Mouse (Mus musculus) gastrocnemius, adult 2 months (tissue): ENCODE data around the gene Kcnk13. TPM values are rescaled to one million over a fixed set of nuclear protein-coding genes. Genes with fewer than 3 reads are reported as not detected.

Source experiments
- DNase-seq: peaks from one replicate; pipeline ENCODE4 v3.0.0; 2022
- H3K27ac ChIP-seq: fragments of 200-600 bp; 2 replicates; pipeline ENCODE4 v1.8.1; 2022; ENCODE audit warnings: mild to moderate bottlenecking
- H3K4me3 ChIP-seq: fragments of 200-600 bp; 2 replicates; pipeline ENCODE4 v1.8.1; 2022; ENCODE audit warnings: mild to moderate bottlenecking, moderate library complexity
- CTCF ChIP-seq: fragments of 200-600 bp; IDR thresholded peaks from 2 replicates; pipeline ENCODE4 v1.8.1; 2022; ENCODE audit warnings: antibody characterized with exemption, mild to moderate bottlenecking, moderate library complexity
- intact Hi-C: fragments of 180-260 bp; cut with DNase I; formaldehyde crosslinking; loops from one replicate; pipeline ENCODE4 v1.15.1; 2025
- total RNA-seq, 2 experiments: library from RNA; stranded (reverse); gene quantifications; 2 replicates each; pipeline ENCODE4 v1.2.3; 2021

The Kcnk13 gene
- total RNA-seq, 2 experiments from 2014 or later: 0.08 to 0.13 TPM

DNA sequence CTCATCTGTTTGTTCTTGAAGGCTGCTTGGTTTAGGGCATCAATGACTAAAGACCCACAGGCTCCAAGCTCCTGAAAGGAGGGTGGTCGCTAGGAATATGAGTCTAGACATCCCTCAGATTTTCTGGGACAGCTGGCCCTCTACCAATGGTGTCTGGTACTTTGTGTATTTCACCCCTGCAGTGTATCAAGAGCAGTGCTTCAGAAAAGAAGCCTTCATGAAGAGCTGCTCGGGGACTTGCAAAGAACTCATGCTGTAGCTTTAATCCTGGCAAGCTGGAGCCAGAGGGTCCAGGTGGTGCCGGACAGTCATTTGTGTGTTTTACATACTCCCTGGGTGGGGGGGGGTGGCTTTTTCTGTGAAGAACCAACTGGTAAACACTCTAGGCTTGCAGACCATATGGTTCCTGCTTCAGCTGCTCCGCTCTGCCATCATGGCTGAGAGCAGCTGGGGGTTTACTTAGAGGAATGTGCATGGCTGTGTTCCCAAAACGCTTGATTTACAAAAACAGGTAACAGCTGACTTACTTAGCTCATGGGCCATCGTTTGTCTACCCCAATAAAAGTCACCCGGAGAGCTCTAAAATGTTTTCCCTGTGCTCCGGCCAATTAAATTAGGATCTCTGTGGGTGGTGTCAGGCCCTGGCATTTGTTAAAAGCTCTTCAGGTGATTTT, 38.8 kb downstream of the Kcnk13 start:
- no peak for TF ChIP-seq CTCF
- Histone ChIP-seq H3K27ac (no peak overlapping the region), H3K4me3 (no peak overlapping the region)
- no peak for DNase-seq
- intact Hi-C loops: no loop called here

DNA sequence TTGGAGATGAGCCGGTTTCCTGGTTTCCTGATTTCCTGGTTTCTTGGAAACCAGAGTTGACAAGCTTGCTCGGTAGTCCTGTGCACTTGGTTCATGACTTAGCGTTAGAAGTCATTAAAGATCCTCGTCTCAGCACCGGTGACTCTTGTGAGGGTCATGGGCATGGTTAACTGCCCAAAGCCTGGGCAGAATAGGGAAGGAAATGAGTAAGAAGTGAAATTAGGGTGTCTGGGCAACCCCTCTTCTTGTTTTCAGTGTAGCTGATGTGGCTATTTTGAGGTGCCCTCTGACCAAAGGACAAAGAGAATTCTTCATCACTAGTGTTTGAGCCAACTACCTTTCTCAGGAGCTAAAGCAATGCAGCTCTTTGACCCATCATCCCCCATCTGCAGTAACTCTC, 41.0 kb downstream of the Kcnk13 start:
- Histone ChIP-seq H3K27ac (no peak overlapping the region), H3K4me3 (no peak overlapping the region)
- no peak for DNase-seq
- TF ChIP-seq CTCF: no peak
- intact Hi-C loops: no loop called here

DNA sequence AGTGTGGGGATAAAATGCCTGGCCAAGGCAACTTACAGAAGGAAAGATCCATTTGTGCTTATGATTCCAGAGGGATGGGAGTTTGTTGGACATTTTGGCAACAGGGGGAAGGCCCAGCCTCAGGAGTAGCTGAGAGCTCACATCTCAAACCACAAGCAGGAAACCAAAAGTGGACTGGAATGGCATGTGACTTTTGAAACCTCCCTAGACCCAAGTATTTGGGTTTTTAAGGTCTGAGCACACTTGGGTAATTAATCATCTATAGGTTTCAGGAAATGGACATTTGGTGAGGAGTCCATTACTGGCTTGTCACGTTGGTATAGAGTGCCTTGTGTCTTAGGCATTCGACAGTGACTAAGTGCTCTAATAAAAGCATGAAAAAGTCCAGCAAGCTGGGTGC, 42.4 kb downstream of the Kcnk13 start:
- no peak overlapping the region for H3K4me3 ChIP-seq
- no peak for TF ChIP-seq CTCF
- intact Hi-C loops: no loop called here
- no peak for DNase-seq
- H3K27ac ChIP-seq: no peak overlapping the region

DNA sequence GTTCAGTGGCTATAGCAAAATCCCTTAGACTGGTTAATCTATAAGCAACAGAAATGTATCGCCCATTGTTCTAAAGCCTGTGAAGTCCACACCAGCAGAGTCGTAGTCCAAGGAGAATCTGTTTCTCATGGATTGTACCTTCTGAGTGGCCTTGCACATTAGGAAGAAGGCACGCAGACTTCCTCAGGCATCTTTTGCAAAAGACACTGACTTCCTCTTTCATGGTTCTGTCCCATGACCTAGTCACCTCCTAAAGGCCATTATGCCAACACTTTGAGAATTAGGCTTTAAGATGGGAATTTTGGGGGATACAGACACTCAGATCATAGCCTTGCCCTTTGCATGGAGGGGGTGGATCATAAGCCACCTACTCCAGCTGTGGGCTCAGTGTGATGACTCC, 48.5 kb downstream of the Kcnk13 start:
- H3K27ac ChIP-seq: no peak overlapping the region
- H3K4me3 ChIP-seq: no peak overlapping the region
- TF ChIP-seq CTCF: no peak
- DNase-seq: no peak
- intact Hi-C loops: no loop called here

DNA sequence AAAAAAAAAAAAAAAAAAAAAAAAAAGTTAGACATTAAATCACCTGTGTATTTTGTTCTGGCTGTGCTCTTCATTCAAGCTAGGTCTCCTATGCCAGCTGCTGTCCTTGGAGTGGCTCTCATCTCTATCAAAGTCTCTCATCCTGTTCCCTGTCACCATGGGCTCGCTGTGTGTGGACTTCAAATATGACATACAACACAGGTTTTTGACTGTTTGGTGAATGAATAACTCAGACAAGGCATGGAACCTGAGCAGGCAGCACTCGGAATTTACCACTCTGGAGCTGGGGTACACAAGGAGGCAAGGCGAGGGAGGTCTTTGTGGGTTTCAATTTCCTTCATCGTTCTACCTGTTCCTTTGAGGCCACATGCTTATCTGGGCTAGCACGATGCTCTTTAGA, 50.8 kb downstream of the Kcnk13 start:
- Histone ChIP-seq H3K4me3 (no peak overlapping the region), H3K27ac (no peak overlapping the region)
- no peak for TF ChIP-seq CTCF
- DNase-seq: no peak
- intact Hi-C loops: no loop called here

DNA sequence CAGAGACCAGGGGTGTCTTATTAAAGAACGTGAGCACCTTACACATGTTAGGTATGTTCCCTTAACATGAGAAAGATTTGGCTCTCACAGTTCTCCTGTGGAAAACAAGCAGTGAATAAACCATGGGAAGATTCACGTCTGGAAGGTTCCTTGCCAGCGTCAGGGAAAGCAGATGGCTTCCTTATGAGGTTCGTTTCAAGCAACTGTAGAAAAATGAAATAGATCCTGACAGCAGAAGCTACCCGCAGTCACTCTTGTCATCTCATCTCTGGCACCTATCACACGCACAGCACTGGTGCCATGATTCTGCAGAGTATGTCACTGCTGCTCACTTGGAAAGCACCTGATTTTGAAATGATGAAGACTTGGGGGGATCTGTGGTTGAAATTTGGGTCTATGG, 53.4 kb downstream of the Kcnk13 start:
- intact Hi-C loops: no loop called here
- Histone ChIP-seq H3K4me3 (no peak overlapping the region), H3K27ac (no peak overlapping the region)
- TF ChIP-seq CTCF: no peak
- no peak for DNase-seq

DNA sequence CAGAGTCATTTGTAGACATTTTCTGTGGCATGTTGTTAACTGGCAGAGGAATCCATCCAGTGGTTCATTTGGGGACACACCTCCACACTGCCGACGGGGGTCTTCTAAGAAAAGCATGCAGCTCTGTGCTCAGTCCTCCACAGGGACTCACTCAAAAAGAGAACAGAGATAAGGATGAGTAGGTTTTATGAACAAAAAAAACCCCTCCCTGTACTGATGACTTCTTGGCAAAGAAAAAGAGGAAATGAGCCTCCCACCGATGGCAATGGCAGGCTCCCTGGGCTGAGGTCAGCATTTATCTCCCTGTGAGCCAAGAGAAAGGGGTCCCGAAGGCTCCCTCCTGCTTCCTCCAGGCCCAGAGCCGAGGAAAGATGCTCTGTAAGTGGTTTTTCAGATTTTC, 58.2 kb downstream of the Kcnk13 start:
- DNase-seq: no peak
- TF ChIP-seq CTCF: no peak
- intact Hi-C loops: no loop called here
- Histone ChIP-seq H3K27ac (no peak overlapping the region), H3K4me3 (no peak overlapping the region)

DNA sequence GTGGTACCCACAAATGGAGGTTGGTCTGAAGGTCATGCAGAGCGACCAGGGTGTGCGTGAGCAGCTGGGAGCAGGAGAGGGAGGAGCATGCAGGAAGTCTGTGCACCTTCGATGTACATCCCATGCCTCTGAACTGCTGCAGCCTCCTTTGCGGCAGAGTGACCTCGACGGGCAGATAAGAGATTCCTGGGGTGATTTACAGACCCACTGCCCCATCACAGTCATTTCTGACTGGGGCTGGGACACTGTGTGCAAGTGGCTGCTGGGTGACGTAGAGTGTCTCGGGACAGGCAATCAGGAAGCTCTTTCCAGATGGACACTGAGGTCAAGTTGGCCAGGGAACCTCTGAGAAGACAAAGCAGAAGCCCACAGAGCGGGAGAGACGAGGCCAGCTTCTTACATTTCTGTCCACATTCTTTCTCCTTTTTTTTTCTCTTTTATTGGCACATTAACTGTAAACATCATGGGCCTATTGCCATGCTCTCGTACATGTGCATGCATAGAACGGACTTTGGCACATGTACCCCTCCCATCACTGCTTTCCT, 59.6 kb downstream of the Kcnk13 start:
- TF ChIP-seq CTCF: no peak
- intact Hi-C loops: no loop called here
- Histone ChIP-seq H3K4me3 (no peak overlapping the region), H3K27ac (no peak overlapping the region)
- no peak for DNase-seq

DNA sequence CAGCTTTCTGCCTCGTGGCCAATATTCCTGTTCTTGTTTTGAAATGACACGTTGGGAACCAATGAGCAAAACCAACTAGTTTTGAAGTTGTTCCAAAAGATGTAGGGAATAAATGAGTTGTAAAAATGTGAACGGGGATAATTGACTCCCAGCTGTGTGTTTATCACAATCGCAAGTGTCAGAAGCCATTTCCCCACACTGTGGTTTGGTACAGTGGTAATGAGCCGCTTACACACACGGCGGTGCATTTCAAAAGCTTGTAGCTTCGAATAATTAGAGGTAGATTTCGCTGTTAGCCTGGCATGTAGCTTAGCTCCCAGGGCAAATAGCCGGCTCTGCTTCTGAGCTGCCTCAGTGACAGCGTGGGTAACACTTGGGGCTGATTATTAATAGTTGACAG, 61.4 kb downstream of the Kcnk13 start:
- Histone ChIP-seq H3K27ac (no peak overlapping the region), H3K4me3 (no peak overlapping the region)
- DNase-seq: no peak
- TF ChIP-seq CTCF: no peak
- intact Hi-C loops: no loop called here

DNA sequence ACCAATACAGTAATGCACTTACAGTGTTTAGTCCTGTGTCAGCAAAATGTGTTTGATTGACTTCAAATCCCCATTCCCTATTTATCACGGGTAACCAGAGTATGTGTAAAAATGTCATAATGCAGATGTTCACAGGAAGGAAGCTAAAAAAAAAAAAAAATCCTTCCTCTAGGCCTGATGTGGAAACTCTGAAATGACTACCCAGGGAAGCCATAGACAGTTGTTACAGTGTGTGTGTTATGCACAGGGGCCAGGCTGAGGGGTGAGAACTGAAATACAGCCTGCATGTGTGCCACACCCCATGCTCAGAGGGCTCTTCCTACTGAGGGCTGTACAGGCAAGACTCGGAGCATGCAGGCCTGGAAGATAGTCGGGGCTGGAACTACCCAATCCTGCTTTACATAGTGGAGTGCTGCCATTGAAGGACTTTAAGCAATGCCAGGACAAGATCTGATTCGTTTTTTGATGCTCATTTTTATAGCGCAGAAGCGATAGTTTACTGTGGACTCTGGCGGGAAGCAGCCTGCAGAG, 62.5 kb downstream of the Kcnk13 start:
- no peak for DNase-seq
- TF ChIP-seq CTCF: no peak
- H3K27ac ChIP-seq: no peak overlapping the region
- intact Hi-C loops: no loop called here
- no peak overlapping the region for H3K4me3 ChIP-seq

DNA sequence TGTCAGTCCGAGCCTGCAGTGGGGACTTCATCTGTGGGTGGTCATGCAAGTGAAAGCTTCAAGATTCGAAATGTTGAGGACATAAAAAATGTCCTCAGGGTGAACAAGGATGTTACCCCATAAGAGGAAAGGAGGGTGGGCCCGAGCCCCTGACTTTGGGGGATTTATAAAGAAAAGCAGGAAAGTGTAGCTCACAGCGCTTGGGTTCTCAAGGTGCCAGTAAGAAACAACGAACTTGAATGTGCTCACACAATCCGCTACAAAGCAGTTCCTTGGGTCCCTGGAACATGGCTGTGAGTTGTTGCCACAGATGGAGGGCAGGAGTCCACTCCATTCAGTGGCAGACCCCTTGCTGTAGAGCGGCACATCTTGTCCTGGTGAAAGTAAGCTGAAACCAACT, 63.0 kb downstream of the Kcnk13 start:
- no peak overlapping the region for H3K4me3 ChIP-seq
- intact Hi-C loops: no loop called here
- no peak for TF ChIP-seq CTCF
- peak; percentile 20 for DNase-seq
- H3K27ac ChIP-seq: no peak overlapping the region

DNA sequence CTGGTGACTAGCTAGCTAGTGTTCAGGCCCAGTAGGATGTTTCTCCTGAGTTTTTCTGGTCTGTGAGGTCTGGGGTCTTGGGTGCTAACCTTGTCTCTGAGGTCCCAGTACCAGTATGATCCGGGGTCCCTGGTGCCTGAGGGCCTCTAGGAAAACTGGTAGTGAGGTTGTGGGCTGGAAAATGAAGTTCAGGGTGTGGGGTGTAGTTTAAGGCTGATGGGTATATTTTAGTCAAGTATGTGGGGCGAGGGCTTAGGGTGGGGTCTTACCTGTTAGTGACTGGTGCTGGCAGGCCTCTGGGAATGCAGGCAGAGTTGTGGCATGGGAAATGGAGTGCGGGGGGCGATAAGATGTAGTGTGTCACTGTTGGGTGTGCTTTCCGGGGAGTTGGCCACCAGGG, 67.4 kb downstream of the Kcnk13 start:
- no peak for TF ChIP-seq CTCF
- Histone ChIP-seq H3K27ac (no peak overlapping the region), H3K4me3 (no peak overlapping the region)
- intact Hi-C loops: no loop called here
- DNase-seq: no peak

DNA sequence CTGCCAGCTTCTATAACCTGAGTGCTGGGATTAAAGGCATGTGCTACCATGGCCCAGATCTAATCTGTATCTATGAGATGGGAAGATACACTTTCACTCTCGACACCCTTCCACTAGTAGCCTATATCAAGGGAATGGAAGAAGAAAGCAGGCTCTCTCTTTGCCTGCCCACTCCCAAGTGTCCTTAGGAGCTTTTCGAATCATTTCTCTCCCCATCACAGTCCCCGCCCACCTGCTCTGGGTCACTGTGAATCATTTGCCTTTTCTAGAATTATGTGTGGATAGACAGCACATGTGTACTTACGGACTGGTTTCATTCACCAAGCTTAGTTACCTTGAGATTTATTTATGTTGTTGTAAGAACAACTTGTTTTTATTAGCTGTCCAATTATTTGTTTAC, 68.2 kb downstream of the Kcnk13 start:
- TF ChIP-seq CTCF: no peak
- intact Hi-C loops: no loop called here
- H3K4me3 ChIP-seq: no peak overlapping the region
- H3K27ac ChIP-seq: no peak overlapping the region
- no peak for DNase-seq

DNA sequence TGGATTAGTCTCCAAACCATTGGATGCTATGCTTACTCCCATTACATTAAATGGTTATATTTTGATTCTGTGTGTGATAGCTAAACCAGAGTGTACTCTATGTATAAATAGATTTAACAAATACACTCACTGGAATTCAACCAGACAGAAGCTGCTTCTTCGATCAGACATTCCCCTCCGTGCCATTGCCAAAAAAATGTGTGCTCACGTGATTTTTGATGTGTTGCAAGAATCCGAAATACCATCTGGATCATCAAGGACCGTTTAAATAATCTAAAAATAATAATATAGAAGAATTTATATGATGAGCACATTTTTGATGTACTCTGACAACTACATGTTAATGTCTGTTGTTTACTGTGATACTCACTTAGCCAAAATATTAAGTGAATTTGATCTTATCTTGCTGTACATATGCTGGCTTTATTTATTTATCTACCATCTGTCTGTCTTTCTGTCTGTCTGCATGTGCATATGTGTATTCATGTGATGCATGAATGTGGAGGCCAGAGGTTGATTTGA, 74.5 kb downstream of the Kcnk13 start:
- no peak for TF ChIP-seq CTCF
- intact Hi-C loops: no loop called here
- DNase-seq: no peak
- no peak overlapping the region for H3K27ac ChIP-seq
- H3K4me3 ChIP-seq: no peak overlapping the region
